ENCODE assay signal across 25 mouse cellular contexts in the genomic region with DNA sequence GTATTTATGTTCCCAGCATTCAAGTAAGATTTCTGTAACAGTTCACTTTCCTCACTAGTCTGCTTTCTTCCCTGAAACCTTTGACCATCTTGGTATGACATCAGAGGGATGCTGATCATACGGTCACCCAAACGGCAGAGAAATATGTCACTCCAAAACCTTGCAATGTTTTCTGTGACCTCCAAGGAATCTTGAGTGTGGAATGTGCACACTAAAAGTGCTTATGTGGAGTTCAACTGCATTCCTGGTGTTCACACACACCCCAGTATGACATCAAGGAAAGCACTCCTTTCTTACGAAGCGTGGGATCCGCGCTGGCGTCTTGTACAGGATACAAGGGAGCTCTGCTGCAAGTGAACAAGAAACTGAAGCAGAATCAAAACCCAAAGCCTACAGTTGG.
"Had no signal": no experiment of that assay in that cellular context is flagged by ENCODE, and none has a peak within 500 bp of the region (broad histone marks: within the 10 kb centered on the region; RNA-seq: fewer than 3 reads in every experiment).

No protein-coding gene starts in this region.

- H3K9ac ChIP-seq: heart, embryonic 12.5 days; hindbrain, embryonic 12.5 days; hindbrain, embryonic 14.5 days; intestine, embryonic 15.5 days; limb, embryonic 12.5 days had no signal

- H3K27me3 ChIP-seq: heart, embryonic 12.5 days; hindbrain, embryonic 12.5 days; intestine, embryonic 15.5 days; limb, embryonic 12.5 days had no signal

- H3K4me2 ChIP-seq: heart, embryonic 12.5 days; hindbrain, embryonic 12.5 days; hindbrain, embryonic 14.5 days; intestine, embryonic 15.5 days; limb, embryonic 12.5 days had no signal

- ATAC-seq: hindbrain, embryonic 16.5 days; inflammation-experienced regulatory T-cells, adult 6 months; intestine, embryonic 15.5 days; intestine, postnatal 0 days had no signal

- DNase-seq: gastrocnemius, adult 2 months; gastrocnemius, postnatal 10 days; gastrocnemius, postnatal 25 days; heart, adult 18-20 months; heart, postnatal 10 days; heart, postnatal 4 days; kidney, adult 18-20 months; kidney, adult 8-10 months; kidney, postnatal 10 days; kidney, postnatal 25 days; kidney, postnatal 4 days; liver had no signal

- H3K9me3 ChIP-seq: heart, embryonic 10.5 days; heart, embryonic 12.5 days; hindbrain, embryonic 10.5 days; hindbrain, embryonic 12.5 days; intestine, embryonic 15.5 days; limb, embryonic 10.5 days; limb, embryonic 12.5 days had no signal

- H3K4me3 ChIP-seq: gastrocnemius, adult 2 months; heart, embryonic 10.5 days; heart, embryonic 12.5 days; hindbrain, embryonic 10.5 days; hindbrain, embryonic 12.5 days; intestine, embryonic 15.5 days; layer of hippocampus, adult 2 months; left cerebral cortex, adult 2 months; limb, embryonic 10.5 days; limb, embryonic 12.5 days had no signal

- H3K27ac ChIP-seq: gastrocnemius, adult 2 months; heart, embryonic 10.5 days; hindbrain, embryonic 10.5 days; hindbrain, embryonic 12.5 days; hindbrain, embryonic 14.5 days; intestine, embryonic 15.5 days; layer of hippocampus, adult 2 months; left cerebral cortex, adult 2 months; limb, embryonic 10.5 days; limb, embryonic 12.5 days had no signal

- H3K4me1 ChIP-seq: heart, embryonic 10.5 days; heart, embryonic 12.5 days; hindbrain, embryonic 10.5 days; hindbrain, embryonic 12.5 days; intestine, embryonic 15.5 days; limb, embryonic 10.5 days; limb, embryonic 12.5 days had no signal
